Mouse (Mus musculus): ENCODE data around the gene Sema3g.

- TF ChIP-seq CTCF (IDR thresholded peaks at IDR 0.05; ENCODE audit: low read depth) (no peak), EP300 (IDR thresholded peaks at IDR 0.05; ENCODE audit: low read depth) (no peak)
Observed at GRCm38 (mm10) chr14:31268301-31269001, 50.8 kb downstream of the Sema3g start.

Data from liver, embryonic 14.5 days (tissue).